Mouse (Mus musculus) yolk sac, embryonic 10.5 days (tissue): Measurements from ENCODE around the gene Lrfn3.

ENCODE experiments used
- DNase-seq: peaks from one replicate; pipeline ENCODE4 v3.0.0-alpha.2; 2017; ENCODE audit warnings: low spot score

Lrfn3 gene

DNA sequence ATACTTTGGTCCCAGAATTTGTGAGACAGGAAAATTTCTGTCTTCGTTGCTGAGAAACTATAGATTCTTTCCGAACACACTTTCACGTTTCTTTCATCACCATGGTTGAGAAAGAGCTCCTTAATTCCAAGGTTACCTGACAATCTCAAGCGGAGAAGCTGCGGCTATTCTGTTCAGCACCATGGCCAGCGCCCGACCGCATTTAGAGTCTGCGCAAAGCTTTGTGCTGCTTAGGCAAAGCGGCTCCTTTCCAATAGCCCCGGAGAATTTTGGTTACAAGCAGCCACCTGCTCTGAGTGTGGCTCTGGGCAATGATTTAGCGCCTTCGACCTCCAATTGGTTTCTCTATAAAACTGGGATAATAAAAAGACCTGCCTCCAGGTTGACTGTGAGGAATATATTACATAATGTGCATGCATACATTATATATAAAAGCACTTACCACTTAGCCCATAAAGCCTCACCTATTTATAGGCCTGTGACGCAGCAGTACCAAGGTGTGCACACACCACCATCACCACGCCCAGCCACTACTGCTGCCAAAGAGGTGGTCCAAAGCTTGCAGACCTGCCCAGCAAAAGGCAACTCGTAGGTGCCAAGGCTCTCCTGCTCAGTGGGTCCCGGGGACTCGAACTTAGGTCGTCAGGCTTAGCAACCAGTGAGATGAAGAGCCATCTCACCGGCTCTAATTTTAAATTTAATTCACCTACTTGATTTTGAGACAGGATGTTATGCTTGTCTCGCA is 15.8 kb downstream of the Lrfn3 start:
- peak; percentile 35 for DNase-seq

DNA sequence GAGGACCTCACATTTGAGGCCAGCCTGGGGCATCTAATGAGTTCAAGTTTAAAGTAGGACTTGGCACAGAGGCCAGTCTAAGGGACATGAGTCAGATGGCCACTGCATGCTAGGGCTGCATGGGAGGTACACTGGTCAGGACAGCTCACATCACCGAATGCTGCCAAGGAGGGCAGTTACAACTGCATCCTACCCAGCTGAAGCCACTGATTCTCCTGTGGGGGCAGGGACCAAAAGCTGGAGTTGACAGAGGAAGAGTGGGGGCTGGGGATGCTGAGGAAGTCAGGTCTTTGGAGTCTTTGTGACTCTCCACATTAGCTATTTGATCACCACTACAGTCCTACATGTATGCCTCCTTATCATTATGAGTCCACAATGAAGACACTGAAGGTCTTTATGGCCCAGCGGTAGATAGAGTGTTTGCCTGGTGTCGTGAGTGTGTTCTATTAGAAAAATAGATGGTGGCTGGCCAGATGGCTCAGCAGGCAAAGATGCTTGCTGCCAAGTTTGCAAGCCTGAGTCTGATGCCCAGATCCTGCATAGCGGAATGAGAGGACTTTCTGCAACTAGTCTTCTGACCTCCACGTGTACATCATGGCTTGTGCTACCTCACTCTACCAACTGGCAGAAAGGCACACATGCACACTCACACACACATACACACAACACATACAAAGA is 23.0 kb downstream of the Lrfn3 start:
- DNase-seq = no peak

DNA sequence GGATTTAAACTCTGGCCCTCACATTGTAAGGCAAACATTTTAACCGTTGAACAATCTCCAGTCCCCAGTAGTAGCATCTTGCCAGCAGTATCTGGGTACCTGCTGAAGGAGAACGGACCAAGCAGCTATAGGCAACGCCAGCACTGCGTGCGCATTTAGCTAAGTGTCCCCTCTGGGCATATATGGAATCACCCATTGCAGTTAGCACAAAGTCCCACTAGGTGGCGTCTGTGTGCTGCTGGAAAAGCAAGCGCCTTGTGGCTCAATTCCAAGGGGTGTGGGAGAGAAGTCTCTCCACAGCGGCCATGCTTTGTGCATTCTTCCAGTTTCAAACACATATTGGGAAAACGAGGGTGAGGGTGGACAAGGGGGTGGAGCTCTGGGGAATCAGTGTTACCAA is 26.2 kb downstream of the Lrfn3 start:
- peak; percentile 66 for DNase-seq

DNA sequence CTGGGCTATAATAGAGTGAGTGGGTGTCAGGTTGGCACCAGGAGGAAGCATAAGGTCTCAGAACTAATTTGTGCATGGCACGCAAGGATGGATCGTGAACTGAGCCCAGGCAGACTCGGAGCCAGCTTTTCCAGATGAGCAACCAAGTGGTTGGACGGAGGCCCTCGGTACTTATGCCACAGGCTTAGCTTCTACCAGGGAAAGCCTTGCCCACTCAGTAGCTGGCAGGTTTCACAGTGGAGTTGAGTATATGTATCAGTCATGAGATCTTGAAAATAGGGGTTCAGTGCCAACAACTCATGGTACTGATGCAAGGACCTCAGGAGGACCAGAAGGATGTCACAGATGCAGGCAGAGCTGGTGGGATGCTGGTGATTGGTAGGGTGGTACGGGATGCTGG is 26.9 kb downstream of the Lrfn3 start:
- DNase-seq = no peak

DNA sequence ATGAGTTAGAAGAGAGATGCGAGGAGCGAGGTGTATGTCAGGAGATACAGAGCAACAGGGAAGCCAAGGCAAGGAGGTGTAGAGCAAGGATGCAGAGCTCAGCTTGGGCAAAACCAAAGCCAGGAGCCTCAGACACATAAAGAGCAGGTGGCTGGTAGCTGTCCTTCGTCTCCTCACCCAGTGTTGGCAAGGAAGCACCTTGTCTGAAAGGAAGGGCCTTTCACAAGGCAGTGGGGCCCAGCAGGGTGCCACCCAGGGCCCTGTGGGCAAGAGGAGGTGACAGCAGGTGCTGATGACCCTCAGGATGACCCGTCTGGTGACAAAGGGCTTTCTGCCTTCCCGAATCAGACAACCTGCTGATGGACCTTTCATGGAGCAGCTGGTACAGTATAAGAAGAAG is 28.0 kb downstream of the Lrfn3 start:
- no peak for DNase-seq

DNA sequence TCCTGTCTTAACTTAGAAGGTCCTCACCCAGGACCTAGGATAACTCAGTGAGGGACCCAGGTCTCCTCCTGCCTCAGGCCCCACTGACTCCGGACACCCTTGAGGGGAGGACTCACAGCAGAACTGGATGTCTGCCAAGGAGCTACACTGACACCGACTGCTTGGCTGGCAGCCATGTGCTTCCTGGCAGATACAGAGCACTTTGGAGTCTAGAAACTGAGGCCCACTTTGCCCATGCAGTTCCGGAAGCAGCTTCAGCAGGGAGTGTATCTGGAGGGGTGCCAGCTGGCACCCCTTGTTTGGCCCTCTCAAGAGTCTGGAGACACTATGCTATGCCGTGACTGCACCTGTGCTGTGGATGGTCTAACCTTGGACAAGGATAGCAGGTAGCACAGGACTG is 29.1 kb downstream of the Lrfn3 start:
- no peak for DNase-seq

DNA sequence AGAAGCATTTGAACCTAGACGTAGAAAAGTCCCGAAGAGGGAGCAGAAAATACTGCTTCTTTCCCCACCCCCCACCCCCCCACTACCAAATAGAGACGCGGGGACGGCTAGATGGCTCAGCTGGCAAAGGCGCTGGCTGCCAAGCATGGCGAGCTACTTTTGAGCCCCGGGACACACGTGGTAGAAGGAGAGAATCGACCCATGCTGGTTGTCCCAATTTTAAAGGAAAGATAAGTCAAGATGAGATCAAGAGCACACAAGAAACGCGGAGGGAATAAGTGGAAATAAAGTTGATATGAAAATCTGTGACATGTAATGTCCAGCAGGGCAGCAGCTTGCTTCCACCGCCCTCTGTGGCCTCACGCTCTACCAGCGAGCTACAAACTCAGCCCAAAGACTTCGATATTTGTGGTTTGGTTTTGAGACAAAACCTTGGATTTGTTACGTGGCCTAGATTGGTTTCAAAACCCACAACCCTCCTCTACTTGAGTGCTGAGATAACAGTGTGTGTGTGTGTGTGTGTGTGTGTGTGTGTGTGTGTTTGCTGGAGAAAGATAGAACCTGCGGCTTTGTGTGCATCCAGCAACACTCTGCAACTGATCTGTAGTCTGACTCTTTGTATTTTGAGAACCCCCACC is 29.8 kb downstream of the Lrfn3 start:
- DNase-seq = no peak

DNA sequence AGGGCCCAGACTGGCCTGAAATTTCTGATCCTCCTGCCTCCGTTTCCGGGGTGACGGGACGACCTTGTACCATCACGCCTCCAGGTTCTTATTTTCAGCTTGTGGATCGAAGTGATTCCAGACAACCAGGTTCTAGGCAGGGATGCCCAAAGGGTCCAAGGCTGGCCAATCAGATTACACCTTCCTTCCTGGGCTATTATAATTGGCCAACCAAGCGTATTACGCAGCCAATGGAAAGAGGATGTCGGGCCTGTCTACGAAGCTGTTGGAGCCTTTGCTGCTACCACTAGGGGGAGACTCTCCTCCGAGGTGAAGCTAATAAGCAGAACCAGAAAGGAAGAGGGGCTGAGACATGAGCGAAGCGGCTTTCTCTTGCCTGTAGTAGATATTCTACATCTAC is 30.7 kb downstream of the Lrfn3 start:
- DNase-seq = peak; percentile 71

DNA sequence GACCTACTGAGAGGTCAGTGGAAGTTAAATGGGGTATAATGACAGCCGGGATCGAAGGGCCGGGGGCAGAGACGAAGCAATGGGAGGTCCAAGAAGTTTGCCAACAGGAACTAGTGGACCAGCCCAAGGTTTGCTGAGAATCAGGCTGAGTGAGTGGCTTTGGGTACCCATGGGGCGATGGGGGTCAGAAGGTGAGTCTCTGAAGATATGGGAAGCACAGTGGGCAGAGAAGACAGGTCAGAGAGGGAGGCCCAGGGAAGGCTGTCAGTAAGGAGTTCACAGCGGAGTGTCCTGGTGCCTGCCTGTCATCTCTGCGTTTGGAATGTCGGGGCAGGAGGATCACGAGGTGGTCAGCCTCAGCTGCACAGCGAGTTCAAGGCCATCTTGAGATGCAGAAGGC is 34.2 kb downstream of the Lrfn3 start:
- no peak for DNase-seq

DNA sequence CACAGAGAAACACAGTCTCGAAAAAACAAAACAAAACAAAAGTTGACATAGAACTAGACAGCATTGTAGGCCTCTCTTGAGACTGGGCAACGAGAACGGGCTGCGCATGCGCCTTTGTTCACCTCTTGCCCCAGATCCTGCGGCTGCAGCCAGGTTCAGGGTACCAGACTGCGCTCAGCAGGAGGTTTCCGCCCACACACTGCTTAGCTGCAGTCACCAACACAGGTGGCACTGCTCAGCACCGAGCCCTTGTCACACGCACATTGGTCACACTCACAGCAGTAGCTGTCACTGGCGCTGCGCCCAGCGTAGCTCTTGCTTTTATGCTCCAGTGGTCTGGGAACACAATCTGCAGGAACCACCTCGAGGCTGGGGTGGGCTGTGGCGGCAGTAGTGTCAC is 35.4 kb downstream of the Lrfn3 start:
- no peak for DNase-seq

DNA sequence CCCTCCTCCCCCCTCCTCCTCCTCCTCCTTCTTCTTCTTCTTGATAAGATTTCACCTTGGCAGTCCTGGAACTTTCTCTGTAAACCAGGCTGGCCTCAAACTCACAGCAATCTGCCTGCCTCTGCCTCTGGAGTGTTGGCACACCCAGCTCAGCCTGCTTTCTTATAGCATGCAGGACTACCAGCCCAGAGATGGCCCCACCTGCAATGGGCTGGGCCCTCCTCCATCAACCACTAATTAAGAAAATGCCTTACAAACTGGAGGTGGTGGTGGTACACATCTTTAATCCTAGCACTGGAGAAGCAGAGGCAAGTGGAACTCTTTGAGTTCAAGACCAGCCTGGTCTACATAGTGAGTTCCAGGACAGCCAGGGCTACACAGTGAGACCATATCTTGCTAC is 36.1 kb downstream of the Lrfn3 start:
- DNase-seq = no peak

DNA sequence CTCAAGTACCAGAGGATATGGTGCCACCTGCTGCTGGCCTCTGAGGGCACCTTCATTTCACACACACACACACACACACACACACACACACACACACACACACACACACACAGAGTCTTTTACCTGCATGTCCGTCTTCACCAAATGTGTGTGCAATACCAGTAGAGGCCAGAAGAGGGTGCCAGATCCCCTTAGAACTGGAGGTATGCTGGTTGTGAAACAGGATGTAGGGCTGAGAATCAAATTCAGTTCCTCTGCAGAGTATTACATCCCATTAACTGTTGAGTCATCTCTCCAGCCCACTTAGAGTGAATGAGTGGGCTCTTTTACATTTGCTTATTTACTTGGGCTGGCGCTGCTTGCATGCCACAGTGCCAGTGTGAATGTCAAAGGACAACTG is 37.2 kb downstream of the Lrfn3 start:
- no peak for DNase-seq

DNA sequence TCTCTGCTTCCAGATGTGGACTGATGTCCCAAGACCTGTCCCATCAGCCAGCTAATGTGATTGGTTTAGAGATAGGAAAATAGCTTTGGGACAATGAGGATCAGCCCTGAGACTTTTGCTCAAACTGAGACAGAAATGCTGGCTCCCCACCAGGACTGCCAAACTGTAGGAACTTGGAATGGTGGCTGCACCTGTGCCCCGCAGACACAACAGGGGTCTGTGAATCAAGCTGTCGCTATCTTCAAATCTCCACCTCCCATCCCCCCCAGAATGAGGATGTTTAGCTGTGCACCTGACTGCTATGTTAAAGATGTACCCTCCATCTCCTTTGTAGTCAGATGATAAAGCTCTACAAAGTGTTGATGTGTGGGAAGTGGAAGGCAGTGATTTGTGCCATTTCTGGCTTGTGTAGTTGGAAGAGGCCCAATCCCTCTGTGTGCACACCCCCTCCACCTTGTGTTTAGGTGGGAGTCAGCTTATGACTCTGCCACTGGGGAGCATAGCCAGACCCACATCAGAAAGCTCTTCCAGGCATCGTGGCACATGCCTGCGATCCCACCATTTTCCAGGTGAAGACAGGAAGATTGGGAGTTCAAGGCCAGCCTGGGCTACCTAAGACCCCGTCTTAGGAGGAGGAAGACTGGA is 38.1 kb downstream of the Lrfn3 start:
- no peak for DNase-seq

DNA sequence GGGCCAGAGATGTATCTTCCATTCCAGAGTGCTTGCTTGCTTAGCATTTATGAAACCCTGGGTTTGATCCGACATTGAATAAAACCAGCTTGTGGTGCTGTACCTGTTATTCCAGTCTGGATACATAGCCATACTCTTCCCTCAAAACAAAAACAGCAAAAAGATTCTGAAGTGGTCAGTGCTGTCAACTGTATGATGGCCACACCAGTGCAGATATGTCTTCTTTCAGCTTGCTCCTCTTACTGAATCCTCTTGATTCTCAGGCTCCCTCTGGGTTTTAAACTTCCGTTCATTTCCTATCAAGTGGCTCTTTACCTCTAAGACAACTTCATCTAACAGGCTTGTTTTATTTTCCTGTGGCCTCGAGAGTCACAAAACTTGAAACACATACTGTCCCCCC is 38.8 kb downstream of the Lrfn3 start, which contains the start of gene Sdhaf1:
Sdhaf1 (minus strand) TSS at position 101 of the 400 bp plus-strand sequence.
- DNase-seq = no peak

DNA sequence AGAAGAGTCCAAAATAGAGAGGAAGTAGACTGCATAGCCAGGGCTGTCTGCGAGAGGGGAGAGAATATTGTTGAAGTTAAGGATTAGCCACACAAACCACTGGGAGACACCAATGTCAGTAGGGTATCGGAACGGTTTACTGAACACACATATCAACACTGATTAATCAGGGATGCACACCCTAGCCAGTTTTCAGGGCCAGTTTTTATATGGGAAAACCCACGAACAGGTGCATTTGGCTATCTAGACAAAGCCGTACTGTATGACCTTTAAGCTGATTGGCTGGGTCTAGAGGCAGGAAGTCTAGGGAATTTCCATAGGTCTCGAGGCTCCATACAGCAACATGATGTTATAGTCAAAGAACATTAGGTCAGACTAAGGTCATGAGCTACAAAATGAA is 39.7 kb downstream of the Lrfn3 start:
- no peak for DNase-seq

DNA sequence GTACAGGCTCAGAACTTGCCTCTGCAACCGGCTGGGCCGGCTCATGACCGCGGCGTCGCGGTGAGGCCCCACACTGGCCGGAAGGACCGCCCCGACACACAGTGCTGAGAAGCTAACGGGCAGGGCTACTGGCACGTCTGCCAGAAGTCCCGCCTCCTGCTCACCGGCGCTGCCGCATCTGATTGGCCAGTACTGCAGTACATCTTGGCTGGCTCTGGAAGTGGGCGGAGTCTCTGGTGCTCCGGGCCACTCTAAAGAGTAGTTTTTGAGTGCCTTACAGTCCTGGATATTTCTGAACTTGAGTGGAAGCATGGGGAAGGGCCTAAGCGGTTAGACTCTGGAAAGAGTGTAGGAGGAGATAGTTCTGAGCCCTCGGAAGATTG is 40.3 kb downstream of the Lrfn3 start:
- peak; percentile 97 for DNase-seq

DNA sequence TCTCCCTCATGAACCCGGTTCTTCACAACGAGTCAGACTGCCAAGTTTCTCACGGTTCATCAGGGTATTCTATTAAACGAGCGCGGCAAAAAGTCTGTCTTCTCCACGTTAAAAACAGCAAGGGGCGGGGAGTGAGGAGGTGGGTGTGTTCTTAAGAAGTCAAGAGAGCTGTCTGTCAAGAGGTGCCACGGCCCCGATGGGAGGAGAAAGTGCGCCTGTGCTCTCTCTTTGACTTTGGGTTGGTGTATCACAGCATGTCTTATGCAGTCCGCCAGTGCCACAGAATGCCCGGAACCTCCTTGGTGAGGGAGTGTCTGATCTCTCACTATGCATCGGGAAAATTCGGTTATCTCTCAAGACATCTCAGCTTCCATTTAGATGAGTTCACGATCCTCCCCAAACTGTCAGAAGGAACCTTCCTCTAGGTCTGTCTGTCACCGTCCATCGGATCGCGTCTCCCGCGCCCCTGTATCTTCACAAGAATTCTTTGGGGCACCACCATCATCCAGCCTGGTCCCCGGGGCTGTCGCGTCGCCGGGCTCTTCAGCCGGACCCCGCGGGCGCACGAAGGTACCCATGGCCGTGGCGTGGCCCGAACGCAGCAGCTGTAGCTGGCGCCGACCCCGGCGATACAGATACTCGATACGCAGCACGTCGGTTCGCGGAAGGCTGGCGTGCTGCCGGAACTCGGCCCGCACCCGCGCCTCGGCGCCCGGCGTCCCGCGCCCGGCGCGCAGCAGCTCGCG is 40.9 kb downstream of the Lrfn3 start, which contains the start of gene E130208F15Rik:
E130208F15Rik (plus strand) TSS at position 202 of the 746 bp plus-strand sequence.
- DNase-seq = peak; percentile 81

DNA sequence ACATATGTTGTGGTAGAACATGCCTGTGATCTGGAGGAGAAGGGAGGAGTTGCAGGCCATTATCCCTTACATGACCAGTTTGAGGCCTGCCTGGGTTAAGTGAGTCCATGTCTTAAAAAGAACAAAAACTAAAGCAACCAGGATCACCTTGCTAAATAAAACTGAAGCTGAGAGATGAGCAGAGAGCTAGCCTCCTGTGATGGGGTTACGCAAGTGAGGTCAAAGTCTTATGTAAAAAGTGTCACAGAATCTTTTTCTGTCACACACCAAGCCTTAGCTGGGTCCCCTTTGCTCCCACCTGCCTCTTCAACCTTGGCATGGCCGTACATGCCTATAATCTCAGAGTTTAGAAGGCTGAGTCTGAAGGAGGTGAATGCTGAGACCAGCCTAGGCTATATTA is 41.6 kb downstream of the Lrfn3 start:
- DNase-seq = peak; percentile 61

DNA sequence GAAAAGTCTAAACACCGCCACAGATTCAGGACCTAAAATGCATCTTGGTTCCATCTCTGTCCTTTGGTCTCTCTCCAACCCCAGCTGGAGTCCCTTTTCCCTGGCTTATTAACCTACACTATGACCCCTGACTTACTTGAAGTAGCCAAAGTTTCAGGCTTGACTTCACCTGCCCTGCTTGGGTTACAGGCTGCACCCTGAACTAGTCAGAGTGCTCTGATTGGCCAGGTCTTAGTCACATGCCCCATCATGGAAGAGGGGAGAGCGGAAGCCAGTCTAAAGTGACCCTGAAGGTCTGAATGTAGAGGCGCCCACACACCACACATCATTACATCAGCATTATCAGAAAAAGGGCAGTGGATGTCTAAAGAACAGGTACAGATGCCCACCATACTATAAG is 44.4 kb downstream of the Lrfn3 start:
- no peak for DNase-seq

DNA sequence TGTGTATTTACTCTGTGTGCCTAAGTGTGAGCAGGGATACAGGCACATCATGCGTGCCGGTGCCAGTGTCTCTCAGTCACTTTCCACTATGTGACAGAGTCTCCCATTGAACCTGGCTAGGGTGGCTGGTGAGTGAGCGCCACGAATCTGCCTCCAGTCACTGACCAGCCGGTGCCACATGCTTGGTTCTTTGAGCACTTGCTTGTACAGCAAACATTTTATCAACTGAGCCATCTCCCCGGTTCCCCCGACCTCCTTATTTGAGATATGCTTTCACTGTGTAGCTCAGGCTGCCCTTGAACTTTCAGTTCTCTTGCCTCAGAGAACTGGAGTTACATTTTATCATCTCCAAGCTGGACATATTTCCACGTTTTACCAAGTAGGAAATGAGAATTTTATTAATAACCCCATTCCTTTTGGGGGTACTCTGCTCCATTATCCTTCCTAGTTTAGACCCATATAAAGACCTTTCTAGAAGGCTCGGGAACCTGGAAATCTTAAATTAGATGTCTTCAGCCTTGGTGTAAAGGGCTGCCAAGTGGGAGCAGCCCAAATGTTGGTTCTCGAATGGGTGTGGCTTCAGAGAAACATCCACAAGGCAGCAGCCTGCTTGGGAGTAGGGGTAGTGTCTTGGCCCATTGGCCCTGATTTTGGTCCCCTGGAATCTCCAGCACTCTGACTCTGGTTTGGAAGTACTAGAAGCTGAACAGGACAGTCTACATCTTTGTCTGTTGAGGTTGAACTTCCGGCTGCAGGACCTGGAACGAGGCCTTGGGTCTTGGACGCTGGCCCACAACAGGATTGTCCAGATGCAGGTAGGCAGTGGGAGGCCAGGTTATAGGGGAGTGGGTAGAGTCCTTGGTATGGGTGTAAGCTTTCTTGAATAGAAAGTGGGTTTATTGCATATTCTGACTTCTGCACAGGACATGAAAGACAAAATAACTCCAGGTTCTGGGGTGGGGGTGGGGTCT is 46.7 kb downstream of the Lrfn3 start:
- DNase-seq = no peak

DNA sequence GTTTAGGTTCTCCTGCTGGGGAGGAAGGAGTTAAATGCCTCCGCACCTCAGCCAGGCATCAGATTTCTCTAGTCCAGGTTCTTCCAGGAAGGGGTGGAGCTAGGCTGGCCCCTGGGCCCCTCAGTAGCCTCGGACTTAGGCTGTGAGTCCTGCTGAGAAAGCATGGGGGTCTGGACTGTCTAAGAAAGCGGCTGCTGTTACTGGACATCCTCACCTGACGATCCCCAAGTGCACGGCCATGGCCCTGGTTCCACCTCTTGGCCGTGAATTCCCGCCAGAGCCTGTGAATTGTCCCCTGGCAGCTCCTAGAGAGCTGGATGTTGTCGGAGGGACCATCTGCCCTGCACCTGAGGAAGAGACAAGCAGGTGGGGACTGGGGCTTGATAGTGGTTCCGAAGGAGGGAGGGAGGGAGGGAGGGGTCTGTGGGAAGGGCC is 47.8 kb downstream of the Lrfn3 start, which contains the start of gene Syne4:
Syne4 (plus strand) TSS at position 87 of the 435 bp plus-strand sequence.
- DNase-seq = peak; percentile 85
